Mouse (Mus musculus): ENCODE results near the gene Lrrk1. TPM values are rescaled to one million over a fixed set of nuclear protein-coding genes. Genes with fewer than 3 reads are reported as not detected.

The Lrrk1 gene
- total and polyA plus RNA-seq, 3 experiments: 0.22 TPM; not detected in 2

GRCm38 (mm10) chr7:66218193-66219014 lies 169.7 kb downstream of the Lrrk1 start:
- peaks cover 40% of the 10 kb centered on the region for H3K4me1 ChIP-seq (ENCODE audit: insufficient read depth, low read depth, low read length)
- no peak for DNase-seq (ENCODE audit: low spot score)
- no peaks in the 10 kb centered on the region for H3K36me3 ChIP-seq (replicated peaks)
- H3K4me3 ChIP-seq (ENCODE audit: low read depth, low read length): no peak overlapping the region
- ATAC-seq (ENCODE audit: extremely low read depth, insufficient number of reproducible peaks, low FRiP score, poor library complexity, severe bottlenecking): no peak
- no peaks in the 10 kb centered on the region for H3K9me3 ChIP-seq (replicated peaks)
- TF ChIP-seq POLR2AphosphoS5 (IDR thresholded peaks at IDR 0.05; ENCODE audit: insufficient replicate concordance, low read depth, low read length): no peak
- TF ChIP-seq CTCF (IDR thresholded peaks at IDR 0.05; ENCODE audit: low read depth, low read length): no peak
- no peak for TF ChIP-seq GATA1 (IDR thresholded peaks at IDR 0.05; ENCODE audit: borderline replicate concordance, low read length)
- TF ChIP-seq TAL1 (conservative IDR thresholded peaks at IDR 0.05; ENCODE audit: low read depth, low read length): no peak
- peaks cover 23% of the 10 kb centered on the region for H3K27me3 ChIP-seq (ENCODE audit: insufficient read depth, low read length)

- H3K4me3 ChIP-seq (ENCODE audit: low read depth, low read length): no peak overlapping the region
- H3K9me3 ChIP-seq (replicated peaks): no peaks in the 10 kb centered on the region
- ATAC-seq (ENCODE audit: extremely low read depth, insufficient number of reproducible peaks, low FRiP score, poor library complexity, severe bottlenecking) (no peak), DNase-seq (ENCODE audit: low spot score) (no peak)
- no peaks in the 10 kb centered on the region for H3K36me3 ChIP-seq (replicated peaks)
- peaks cover 40% of the 10 kb centered on the region for H3K4me1 ChIP-seq (ENCODE audit: insufficient read depth, low read depth, low read length)
- TF ChIP-seq GATA1 (IDR thresholded peaks at IDR 0.05; ENCODE audit: borderline replicate concordance, low read length) (no peak), CTCF (IDR thresholded peaks at IDR 0.05; ENCODE audit: low read depth, low read length) (no peak), TAL1 (conservative IDR thresholded peaks at IDR 0.05; ENCODE audit: low read depth, low read length) (no peak), POLR2AphosphoS5 (IDR thresholded peaks at IDR 0.05; ENCODE audit: insufficient replicate concordance, low read depth, low read length) (no peak), GATA2 (IDR thresholded peaks at IDR 0.05; ENCODE audit: borderline replicate concordance, low read depth, low read length) (no peak)
- H3K27me3 ChIP-seq (ENCODE audit: insufficient read depth, low read length): peaks cover 23% of the 10 kb centered on the region
Measured at GRCm38 (mm10) chr7:66217531-66218094, 170.5 kb downstream of the Lrrk1 start.

DNA sequence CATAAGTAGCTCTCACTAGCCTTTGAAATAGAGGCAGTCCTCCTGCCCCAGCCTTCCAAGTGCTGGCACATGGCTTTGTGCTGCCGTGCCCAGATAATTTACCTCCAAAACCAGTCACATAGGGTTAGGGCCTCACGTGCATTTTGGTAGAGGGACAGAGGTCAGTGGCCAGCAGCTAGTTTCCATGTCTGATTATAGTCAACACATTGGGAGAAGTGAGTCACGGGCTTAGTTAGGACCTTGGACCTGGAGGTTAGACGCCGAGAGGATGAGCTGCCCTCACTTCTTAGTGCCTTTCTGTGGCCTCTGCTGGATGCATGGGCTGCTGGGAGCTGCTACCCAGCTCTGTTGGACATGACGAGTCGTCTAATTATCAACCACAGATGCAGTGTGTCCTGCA lies 171.1 kb downstream of the Lrrk1 start:
- H3K9me3 ChIP-seq (replicated peaks): no peaks in the 10 kb centered on the region
- ATAC-seq (ENCODE audit: extremely low read depth, insufficient number of reproducible peaks, low FRiP score, poor library complexity, severe bottlenecking): no peak
- H3K4me1 ChIP-seq (ENCODE audit: insufficient read depth, low read depth, low read length): peaks cover 36% of the 10 kb centered on the region
- DNase-seq (ENCODE audit: low spot score): no peak
- no peak for TF ChIP-seq TAL1 (conservative IDR thresholded peaks at IDR 0.05; ENCODE audit: low read depth, low read length)
- no peak for TF ChIP-seq GATA1 (IDR thresholded peaks at IDR 0.05; ENCODE audit: borderline replicate concordance, low read length)
- no peak for TF ChIP-seq CTCF (IDR thresholded peaks at IDR 0.05; ENCODE audit: low read depth, low read length)
- no peak for TF ChIP-seq POLR2AphosphoS5 (IDR thresholded peaks at IDR 0.05; ENCODE audit: insufficient replicate concordance, low read depth, low read length)
- no peak for TF ChIP-seq GATA2 (IDR thresholded peaks at IDR 0.05; ENCODE audit: borderline replicate concordance, low read depth, low read length)
- peaks cover 23% of the 10 kb centered on the region for H3K27me3 ChIP-seq (ENCODE audit: insufficient read depth, low read length)
- H3K4me3 ChIP-seq (ENCODE audit: low read depth, low read length): no peak overlapping the region
- no peaks in the 10 kb centered on the region for H3K36me3 ChIP-seq (replicated peaks)

DNA sequence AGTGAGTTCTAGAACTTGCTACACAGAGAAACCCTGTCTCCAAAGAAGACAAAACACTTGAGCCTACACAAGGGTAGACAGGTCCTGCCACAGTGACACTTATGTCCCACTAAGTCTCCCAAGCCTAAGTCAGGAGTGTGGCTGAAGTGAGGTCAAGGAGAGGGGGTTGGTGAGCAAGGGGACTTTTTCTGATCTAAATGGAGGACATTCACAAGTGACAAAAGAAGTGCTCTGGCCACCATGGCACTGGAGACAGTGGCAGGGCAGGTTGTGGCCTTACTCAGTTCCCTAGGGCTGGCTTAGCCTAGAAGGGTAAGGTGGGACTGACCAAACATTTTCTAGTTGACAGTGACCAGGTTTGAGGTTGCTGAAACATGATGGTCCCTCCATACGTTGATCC lies 172.2 kb downstream of the Lrrk1 start:
- no peak for ATAC-seq (ENCODE audit: extremely low read depth, insufficient number of reproducible peaks, low FRiP score, poor library complexity, severe bottlenecking)

DNA sequence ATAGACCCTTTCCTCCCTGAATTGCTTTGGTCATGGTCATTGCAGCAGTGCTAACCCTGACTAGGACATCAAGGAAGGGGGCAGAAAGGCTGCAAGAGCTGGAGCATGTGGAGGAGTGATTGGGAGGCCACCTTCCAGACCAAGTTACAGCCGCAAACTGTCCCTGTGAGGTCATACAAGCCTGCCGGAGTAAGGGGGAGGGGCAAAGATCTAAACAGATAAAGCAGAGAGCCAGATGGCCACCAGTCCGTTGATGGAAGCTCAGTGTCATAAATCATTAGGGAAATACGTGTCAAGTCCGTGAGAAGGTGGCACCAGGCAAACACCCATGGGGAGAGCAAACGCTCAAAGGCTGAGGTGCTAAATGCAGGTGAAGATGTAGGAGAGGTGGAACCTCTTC lies 173.7 kb downstream of the Lrrk1 start:
- no peak for ATAC-seq (ENCODE audit: extremely low read depth, insufficient number of reproducible peaks, low FRiP score, poor library complexity, severe bottlenecking)
- Histone ChIP-seq H3K36me3 (replicated peaks) (no peaks in the 10 kb centered on the region), H3K4me1 (ENCODE audit: insufficient read depth, low read depth, low read length) (peaks cover 27% of the 10 kb centered on the region), H3K4me3 (ENCODE audit: low read depth, low read length) (no peak overlapping the region), H3K27me3 (ENCODE audit: insufficient read depth, low read length) (peaks cover 25% of the 10 kb centered on the region), H3K9me3 (replicated peaks) (no peaks in the 10 kb centered on the region)
- TF ChIP-seq POLR2AphosphoS5 (IDR thresholded peaks at IDR 0.05; ENCODE audit: insufficient replicate concordance, low read depth, low read length) (no peak), TAL1 (conservative IDR thresholded peaks at IDR 0.05; ENCODE audit: low read depth, low read length) (no peak), GATA2 (IDR thresholded peaks at IDR 0.05; ENCODE audit: borderline replicate concordance, low read depth, low read length) (no peak), GATA1 (IDR thresholded peaks at IDR 0.05; ENCODE audit: borderline replicate concordance, low read length) (no peak), CTCF (IDR thresholded peaks at IDR 0.05; ENCODE audit: low read depth, low read length) (no peak)
- no peak for DNase-seq (ENCODE audit: low spot score)

More for the DNA sequence above, 172.2 kb downstream of the Lrrk1 start:
- no peak for TF ChIP-seq TAL1 (conservative IDR thresholded peaks at IDR 0.05; ENCODE audit: low read depth, low read length)
- no peak for TF ChIP-seq CTCF (IDR thresholded peaks at IDR 0.05; ENCODE audit: low read depth, low read length)
- TF ChIP-seq POLR2AphosphoS5 (IDR thresholded peaks at IDR 0.05; ENCODE audit: insufficient replicate concordance, low read depth, low read length): no peak
- TF ChIP-seq GATA2 (IDR thresholded peaks at IDR 0.05; ENCODE audit: borderline replicate concordance, low read depth, low read length): no peak
- no peak for TF ChIP-seq GATA1 (IDR thresholded peaks at IDR 0.05; ENCODE audit: borderline replicate concordance, low read length)
- no peaks in the 10 kb centered on the region for H3K36me3 ChIP-seq (replicated peaks)
- H3K27me3 ChIP-seq (ENCODE audit: insufficient read depth, low read length): peaks cover 27% of the 10 kb centered on the region
- H3K4me3 ChIP-seq (ENCODE audit: low read depth, low read length): no peak overlapping the region
- no peak for DNase-seq (ENCODE audit: low spot score)
- H3K9me3 ChIP-seq (replicated peaks): no peaks in the 10 kb centered on the region
- peaks cover 34% of the 10 kb centered on the region for H3K4me1 ChIP-seq (ENCODE audit: insufficient read depth, low read depth, low read length)

DNA sequence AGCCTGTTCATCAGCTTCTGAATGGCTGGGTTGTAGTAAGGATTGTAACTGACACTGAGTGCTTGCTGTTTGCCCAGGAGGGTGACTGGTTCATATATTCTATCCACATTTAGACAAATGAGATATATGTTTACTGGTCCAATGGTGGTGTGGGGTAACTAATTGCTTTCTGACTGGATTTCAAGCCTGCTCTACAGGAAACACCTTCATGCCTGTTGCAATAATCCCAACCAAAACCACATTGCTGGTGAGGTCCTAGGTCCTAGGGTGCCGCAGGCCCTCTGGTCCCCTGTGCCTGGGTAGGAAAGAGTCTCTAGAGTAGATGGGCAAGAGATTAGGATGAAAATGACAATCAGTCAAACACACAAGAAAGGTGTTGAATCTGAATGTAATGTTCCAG lies 175.3 kb downstream of the Lrrk1 start:
- no peak overlapping the region for H3K4me3 ChIP-seq (ENCODE audit: low read depth, low read length)
- no peak for ATAC-seq (ENCODE audit: extremely low read depth, insufficient number of reproducible peaks, low FRiP score, poor library complexity, severe bottlenecking)

More for the DNA sequence above, 175.3 kb downstream of the Lrrk1 start:
- DNase-seq (ENCODE audit: low spot score): no peak
- Histone ChIP-seq H3K27me3 (ENCODE audit: insufficient read depth, low read length) (peaks cover 17% of the 10 kb centered on the region), H3K9me3 (replicated peaks) (no peaks in the 10 kb centered on the region), H3K4me1 (ENCODE audit: insufficient read depth, low read depth, low read length) (peaks cover 15% of the 10 kb centered on the region), H3K36me3 (replicated peaks) (no peaks in the 10 kb centered on the region)
- TF ChIP-seq CTCF (IDR thresholded peaks at IDR 0.05; ENCODE audit: low read depth, low read length) (no peak), TAL1 (conservative IDR thresholded peaks at IDR 0.05; ENCODE audit: low read depth, low read length) (no peak), GATA1 (IDR thresholded peaks at IDR 0.05; ENCODE audit: borderline replicate concordance, low read length) (no peak), GATA2 (IDR thresholded peaks at IDR 0.05; ENCODE audit: borderline replicate concordance, low read depth, low read length) (no peak), POLR2AphosphoS5 (IDR thresholded peaks at IDR 0.05; ENCODE audit: insufficient replicate concordance, low read depth, low read length) (no peak)

Data from G1E (cell line).